Mouse (Mus musculus) brain, adult 2 months (tissue): ENCODE measurements around the gene Lrrc29.

Source experiments
- DNase-seq: peaks from one replicate; pipeline ENCODE4 v3.0.0; 2011; ENCODE audit warnings: low read depth, low spot score

Gene Lrrc29

GRCm38 (mm10) chr8:105266775-105267174 is 59.3 kb downstream of the Lrrc29 start:
- DNase-seq: no peak

DNA sequence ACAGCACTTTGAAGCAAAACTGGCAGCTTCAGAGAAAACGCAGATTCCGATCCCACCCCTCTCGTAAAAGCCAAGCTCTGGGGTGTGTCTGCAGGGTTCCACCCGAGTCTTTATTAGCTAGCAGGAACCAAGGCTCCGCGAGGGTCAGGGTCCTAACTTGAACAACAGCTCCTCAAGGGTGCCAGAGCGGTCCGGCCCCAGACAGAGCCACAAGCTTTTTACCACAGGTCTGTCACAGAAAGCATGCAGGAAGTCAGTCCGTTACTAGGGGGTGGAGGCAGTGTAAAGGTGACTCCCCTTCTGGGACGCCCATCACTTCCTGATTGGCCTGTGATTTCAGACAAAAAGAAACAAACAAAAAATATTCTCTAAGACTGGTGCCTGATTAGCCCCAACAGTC is 61.0 kb downstream of the Lrrc29 start:
- DNase-seq: no peak

- DNase-seq: peak; percentile 66
Measured at GRCm38 (mm10) chr8:105264024-105264982, 61.8 kb downstream of the Lrrc29 start, which contains the start of the genes Tradd and Fbxl8. Gene Tradd (minus strand): TSS chr8:105264609. Gene Fbxl8 (plus strand): TSS chr8:105264648.

GRCm38 (mm10) chr8:105263244-105263912 is 62.7 kb downstream of the Lrrc29 start:
- DNase-seq: no peak
